Mouse (Mus musculus) c-Kit-positive CD71-positive TER-119-negative erythroid progenitor cells, embryonic 14.5 days (primary cell): Measurements from ENCODE around the gene Zfp541.

Experiments
- DNase-seq: peaks from one replicate; pipeline ENCODE4 v3.0.0-alpha.2; 2013; ENCODE audit warnings: low read depth

Zfp541 gene

GRCm38 (mm10) chr7:16128899-16129298, 67.3 kb downstream of the Zfp541 start:
- no peak for DNase-seq

GRCm38 (mm10) chr7:16129421-16129845, 67.8 kb downstream of the Zfp541 start, which contains the start of gene Slc8a2:
Slc8a2 (plus strand) TSS chr7:16129826.
- peak; percentile 40 for DNase-seq

GRCm38 (mm10) chr7:16129846-16130691, 68.5 kb downstream of the Zfp541 start:
- no peak for DNase-seq

- DNase-seq: no peak
These were observed 69.5 kb downstream of the Zfp541 start for GRCm38 (mm10) chr7:16130956-16131634.

DNA sequence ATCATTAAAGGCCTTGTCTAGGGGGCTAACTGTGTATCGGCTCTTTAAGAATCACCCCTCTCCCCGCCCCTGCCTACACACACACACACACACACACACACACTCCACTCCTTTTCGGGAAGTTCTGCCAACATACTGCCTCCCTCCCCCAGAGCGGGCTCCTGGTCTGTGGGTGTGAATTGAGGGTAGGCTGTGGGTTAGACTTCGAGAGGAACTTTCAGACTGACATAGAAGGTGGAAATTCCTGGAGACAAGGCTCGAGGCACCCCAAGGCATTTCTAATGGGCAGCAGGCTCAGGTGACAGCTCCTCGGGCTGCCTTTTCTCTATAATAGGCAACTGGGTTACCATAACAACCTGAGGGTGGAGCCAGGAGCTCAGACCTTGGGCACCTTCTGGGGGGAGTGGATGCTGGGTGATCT, 70.6 kb downstream of the Zfp541 start:
- no peak for DNase-seq

DNA sequence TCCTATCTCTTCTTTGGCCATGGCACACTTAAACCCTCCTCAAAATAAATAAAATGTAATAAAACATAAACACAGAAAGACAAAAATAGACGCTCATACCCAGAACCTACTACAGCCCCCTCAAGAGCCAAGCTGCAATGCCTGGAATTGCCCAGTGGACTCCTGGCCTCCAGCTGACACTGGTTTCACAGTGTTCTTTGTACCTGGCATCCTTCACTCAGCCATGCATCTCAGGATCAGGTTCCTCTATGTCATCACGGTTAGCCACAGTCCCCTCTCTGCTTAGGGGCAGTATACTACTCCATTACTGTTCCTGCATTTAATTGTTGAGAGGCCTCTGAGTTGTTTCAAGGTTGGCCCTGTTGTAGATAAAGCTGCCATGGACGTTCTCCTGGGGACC, 71.3 kb downstream of the Zfp541 start:
- DNase-seq: no peak

- no peak for DNase-seq
These were observed 72.1 kb downstream of the Zfp541 start for GRCm38 (mm10) chr7:16133691-16134090.

- no peak for DNase-seq
These were observed 73.4 kb downstream of the Zfp541 start for GRCm38 (mm10) chr7:16134951-16135392.
